Mouse (Mus musculus): ENCODE measurements at regions not wholly inside any gene's neighbourhood (a gene's known extent, or its start where the extent isn't known, plus 50 kb on each side); places are given as distances from the start of the nearest gene placed in this dataset.

- TF ChIP-seq UBTF (IDR thresholded peaks at IDR 0.05; ENCODE audit: low read depth, low read length): no peak
- TF ChIP-seq MAZ (IDR thresholded peaks at IDR 0.05; ENCODE audit: low read depth, low read length): no peak
- TF ChIP-seq TCF12 (IDR thresholded peaks at IDR 0.05; ENCODE audit: low read depth, low read length): no peak
- no peak for TF ChIP-seq IRF4 (IDR thresholded peaks at IDR 0.05; ENCODE audit: low read depth, low read length)
- no peak for TF ChIP-seq MYC (IDR thresholded peaks at IDR 0.05; ENCODE audit: low read depth, low read length)
- no peak for TF ChIP-seq RCOR1 (conservative IDR thresholded peaks at IDR 0.05; ENCODE audit: low read depth, low read length)
- no peak for TF ChIP-seq ETS1 (conservative IDR thresholded peaks at IDR 0.05; ENCODE audit: low read depth, low read length)
- no peak for TF ChIP-seq ZNF384 (IDR thresholded peaks at IDR 0.05; ENCODE audit: low read depth, low read length)
- no peak for TF ChIP-seq GABPA (IDR thresholded peaks at IDR 0.05; ENCODE audit: insufficient replicate concordance, low read depth, low read length)
- no peak for TF ChIP-seq USF2 (conservative IDR thresholded peaks at IDR 0.05; ENCODE audit: low read depth, low read length)
- TF ChIP-seq CHD2 (IDR thresholded peaks at IDR 0.05; ENCODE audit: low read length): no peak
- no peak for TF ChIP-seq MAFK (IDR thresholded peaks at IDR 0.05; ENCODE audit: insufficient replicate concordance, low read length)
- no peak for TF ChIP-seq ELF1 (IDR thresholded peaks at IDR 0.05; ENCODE audit: low read depth, low read length)
- no peak for TF ChIP-seq MXI1 (IDR thresholded peaks at IDR 0.05; ENCODE audit: low read depth, low read length)
- H3K79me2 ChIP-seq (replicated peaks; ENCODE audit: control insufficient read depth, extremely low read depth, insufficient read depth, poor library complexity, severe bottlenecking): no peaks in the 10 kb centered on the region
- dilution Hi-C loops (cut with MboI; ENCODE audit: extremely low pct_ligation_motif_present, extremely low pct_unique_long_range_greater_than_20kb, low sequenced_read_pairs): no loop called here
Measured at GRCm38 (mm10) chr8:8862767-8863166, 172.4 kb upstream of the Arglu1 start.

GRCm38 (mm10) chr8:8861331-8861940, 171.1 kb upstream of the Arglu1 start:
- no peaks in the 10 kb centered on the region for H3K27me3 ChIP-seq (replicated peaks)
- in situ Hi-C loops (cut with MboI; ENCODE audit: low pct_ligation_motif_present, low pct_unique_long_range_greater_than_20kb, low sequenced_read_pairs): no loop called here
- H3K79me2 ChIP-seq (replicated peaks; ENCODE audit: control insufficient read depth, extremely low read depth, insufficient read depth, poor library complexity, severe bottlenecking): no peaks in the 10 kb centered on the region
- peaks cover 58% of the 10 kb centered on the region for H3K9me3 ChIP-seq (replicated peaks; ENCODE audit: low read length)
- H3K4me3 ChIP-seq (replicated peaks in 1 of 3; ENCODE audit: low read depth in 2 of 3, low read length in 2 of 3, poor library complexity in 1 of 3): no peak overlapping the region
- no peak for DNase-seq (ENCODE audit: extremely low read depth)
- no peak overlapping the region for H3K9ac ChIP-seq (ENCODE audit: insufficient read depth, low read depth)
- no peak for TF ChIP-seq RCOR1 (conservative IDR thresholded peaks at IDR 0.05; ENCODE audit: low read depth, low read length)
- no peak overlapping the region for H3K4me2 ChIP-seq (ENCODE audit: insufficient read depth, low read depth, poor library complexity, severe bottlenecking)
- no peak overlapping the region for H3K27ac ChIP-seq (ENCODE audit: insufficient read depth, low read depth)
- no peaks in the 10 kb centered on the region for H3K36me3 ChIP-seq (replicated peaks in 1 of 2; ENCODE audit: control insufficient read depth in 1 of 2, insufficient read depth in 1 of 2, low read length in 1 of 2)
- H3K4me1 ChIP-seq (ENCODE audit: control insufficient read depth in 1 of 2, insufficient read depth in 2 of 2): no peaks in the 10 kb centered on the region
- dilution Hi-C loops (cut with MboI; ENCODE audit: extremely low pct_ligation_motif_present, extremely low pct_unique_long_range_greater_than_20kb, low sequenced_read_pairs): no loop called here

More at GRCm38 (mm10) chr8:8862767-8863166, 172.4 kb upstream of the Arglu1 start:
- Histone ChIP-seq H3K9ac (ENCODE audit: insufficient read depth, low read depth) (no peak overlapping the region), H3K36me3 (replicated peaks in 1 of 2; ENCODE audit: control insufficient read depth in 1 of 2, insufficient read depth in 1 of 2, low read length in 1 of 2) (no peaks in the 10 kb centered on the region), H3K4me2 (ENCODE audit: insufficient read depth, low read depth, poor library complexity, severe bottlenecking) (no peak overlapping the region), H3K27me3 (replicated peaks) (no peaks in the 10 kb centered on the region), H3K27ac (ENCODE audit: insufficient read depth, low read depth) (no peak overlapping the region), H3K9me3 (replicated peaks; ENCODE audit: low read length) (peaks cover 63% of the 10 kb centered on the region), H3K4me1 (ENCODE audit: control insufficient read depth in 1 of 2, insufficient read depth in 2 of 2) (no peaks in the 10 kb centered on the region), H3K4me3 (replicated peaks in 1 of 3; ENCODE audit: low read depth in 2 of 3, low read length in 2 of 3, poor library complexity in 1 of 3) (no peak overlapping the region)
- in situ Hi-C loops (cut with MboI; ENCODE audit: low pct_ligation_motif_present, low pct_unique_long_range_greater_than_20kb, low sequenced_read_pairs): no loop called here
- DNase-seq (ENCODE audit: extremely low read depth): no peak

Measured in CH12.LX (cell line).